Mouse (Mus musculus) megakaryocyte, embryonic 14.5 days (primary cell): ENCODE data around the gene Ndufaf3. TPM values are rescaled to one million over a fixed set of nuclear protein-coding genes. Genes with fewer than 3 reads are reported as not detected.
A peak's percentile ranks its signal among the peaks of the same experiment; 100 is the strongest.

Experiments
- H3K27me3 ChIP-seq: replicated peaks from 2 replicates; pipeline ENCODE3; 2012; ENCODE audit warnings: inconsistent platforms
- H3K36me3 ChIP-seq: replicated peaks from 2 replicates; pipeline ENCODE3; 2012; ENCODE audit warnings: low read length, inconsistent platforms, mixed read lengths
- H3K4me1 ChIP-seq: 2 replicates; pipeline ENCODE4 v1.6.1; 2012; ENCODE audit warnings: inconsistent platforms
- H3K4me3 ChIP-seq: replicated peaks from 2 replicates; pipeline ENCODE3; 2012; ENCODE audit warnings: moderate library complexity, mild to moderate bottlenecking, inconsistent platforms
- H3K9me3 ChIP-seq: 2 replicates; pipeline ENCODE4 v1.6.1; 2012; ENCODE audit warnings: inconsistent platforms
- FLI1 ChIP-seq: IDR thresholded peaks from 2 replicates; pipeline ENCODE4 v1.6.1; 2012; ENCODE audit warnings: low read length, inconsistent platforms, mixed read lengths
- GATA1 ChIP-seq: IDR thresholded peaks from 3 replicates; pipeline ENCODE4 v1.6.1; 2012; ENCODE audit warnings: mixed read lengths, low read length, inconsistent platforms, borderline replicate concordance
- polyA plus RNA-seq: library from polyadenylated mRNA; stranded (reverse); fragments of >175 nt; gene quantifications from 2 replicates; pipeline ENCODE4 v1.2.3, GENCODE M21; 2012; ENCODE audit warnings: low replicate concordance; ENCODE audit not compliant: insufficient read depth

Gene Ndufaf3
- polyA plus RNA-seq, 1 experiment, result 28.6 TPM

DNA sequence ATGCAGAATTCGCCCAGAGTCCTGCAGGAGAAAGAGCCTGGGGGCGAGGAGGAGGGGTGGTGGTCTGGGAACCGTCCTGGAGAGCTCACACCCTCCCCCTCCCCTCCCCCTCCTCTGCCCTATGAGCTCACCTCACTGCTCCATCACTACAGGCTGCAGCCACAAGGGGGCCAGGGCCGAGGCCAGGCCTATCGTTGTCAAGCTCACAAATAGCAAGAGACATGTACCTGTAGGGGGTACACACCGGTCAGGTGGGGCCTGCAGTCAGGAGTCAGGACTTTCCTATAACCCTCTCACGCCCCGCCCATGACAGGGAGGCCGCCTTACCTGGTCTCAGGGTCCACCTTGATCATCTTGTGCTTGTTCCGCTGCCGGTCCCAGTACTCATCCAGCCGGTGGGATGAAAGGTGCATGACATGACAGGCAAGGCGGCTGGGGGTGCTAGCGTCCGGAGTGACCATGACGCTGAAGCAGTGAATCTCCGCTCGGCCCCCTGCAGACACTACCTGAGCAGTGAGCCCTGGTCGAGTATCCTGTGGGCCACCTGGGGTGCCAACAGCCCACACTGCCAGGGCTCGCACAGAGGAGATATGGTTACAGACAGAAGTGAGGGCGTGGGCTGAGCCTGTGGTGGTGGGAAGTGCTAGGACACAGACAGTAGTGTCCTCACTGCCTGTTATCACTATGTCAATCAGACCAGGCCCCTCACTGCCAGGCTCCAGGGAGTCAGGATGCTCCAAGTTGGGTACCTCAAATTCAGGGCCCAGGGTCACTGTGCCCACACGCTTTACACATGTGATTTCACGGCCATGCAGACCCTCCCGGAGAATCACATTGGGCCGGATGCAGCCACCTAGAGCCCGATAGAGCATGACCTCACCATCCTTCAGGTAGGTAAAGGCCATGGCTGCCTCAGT is 6.8 kb upstream of the Ndufaf3 start:
- Histone ChIP-seq H3K36me3 (peaks cover 62% of the 10 kb centered on the region), H3K4me1 (peaks cover 86% of the 10 kb centered on the region), H3K27me3 (no peaks in the 10 kb centered on the region), H3K9me3 (no peaks in the 10 kb centered on the region), H3K4me3 (no peak overlapping the region)
- TF ChIP-seq GATA1, result no peak

DNA sequence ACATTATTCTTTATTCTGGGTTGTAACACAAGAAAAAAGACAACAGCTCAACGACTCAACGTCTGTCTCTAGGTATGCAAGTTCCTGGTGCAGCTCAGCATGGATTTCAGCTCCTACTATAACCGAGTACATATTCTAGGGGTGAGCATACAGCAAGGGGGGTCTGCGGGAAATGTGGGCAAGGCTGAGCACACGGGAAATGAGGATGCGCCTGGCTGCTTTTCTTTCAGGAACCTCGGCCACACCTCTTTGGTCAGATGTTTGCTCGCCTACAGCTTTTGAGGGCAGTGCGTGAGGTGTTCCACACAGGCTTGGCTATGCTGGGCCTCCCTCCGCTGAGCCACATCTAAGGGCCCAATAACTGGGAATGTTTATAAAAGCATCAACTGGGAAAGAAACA is 5.1 kb upstream of the Ndufaf3 start:
- H3K4me1 ChIP-seq, result peaks cover 81% of the 10 kb centered on the region
- H3K36me3 ChIP-seq, result peaks cover 62% of the 10 kb centered on the region
- no peaks in the 10 kb centered on the region for H3K9me3 ChIP-seq
- no peak overlapping the region for H3K4me3 ChIP-seq
- TF ChIP-seq FLI1 (no peak), GATA1 (no peak)
- no peaks in the 10 kb centered on the region for H3K27me3 ChIP-seq

DNA sequence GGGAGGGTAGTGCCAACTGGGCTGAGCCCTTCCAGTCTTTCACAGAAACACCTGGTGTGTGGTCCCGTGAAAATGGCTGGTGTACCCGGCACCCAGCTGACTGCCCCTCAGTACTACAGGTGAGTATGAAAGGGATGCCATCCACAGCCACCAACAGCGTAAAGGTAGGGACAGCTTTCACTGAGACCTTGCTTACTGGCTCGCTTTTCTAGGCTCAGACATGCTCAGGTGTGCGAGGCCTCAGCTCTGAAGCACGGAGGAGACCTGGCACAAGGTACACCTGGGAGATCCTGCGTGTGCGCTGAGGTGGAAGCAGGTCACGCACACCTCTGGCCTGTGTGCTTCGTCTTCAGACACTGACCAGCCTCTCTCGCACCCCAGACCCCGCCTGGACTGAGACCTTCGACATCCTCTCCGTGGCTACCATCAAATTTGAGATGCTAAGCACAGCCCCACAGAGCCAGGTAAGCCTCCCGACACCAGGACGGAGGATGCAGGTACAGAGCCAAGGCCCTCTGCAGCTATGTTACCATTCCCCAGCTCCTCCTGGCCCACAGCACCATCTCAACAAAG is 4.3 kb upstream of the Ndufaf3 start:
- Histone ChIP-seq H3K4me3 (peak overlapping the region; percentile 34), H3K36me3 (peaks cover 60% of the 10 kb centered on the region), H3K9me3 (no peaks in the 10 kb centered on the region), H3K27me3 (no peaks in the 10 kb centered on the region), H3K4me1 (peaks cover 78% of the 10 kb centered on the region)
- no peak for TF ChIP-seq FLI1
- no peak for TF ChIP-seq GATA1

DNA sequence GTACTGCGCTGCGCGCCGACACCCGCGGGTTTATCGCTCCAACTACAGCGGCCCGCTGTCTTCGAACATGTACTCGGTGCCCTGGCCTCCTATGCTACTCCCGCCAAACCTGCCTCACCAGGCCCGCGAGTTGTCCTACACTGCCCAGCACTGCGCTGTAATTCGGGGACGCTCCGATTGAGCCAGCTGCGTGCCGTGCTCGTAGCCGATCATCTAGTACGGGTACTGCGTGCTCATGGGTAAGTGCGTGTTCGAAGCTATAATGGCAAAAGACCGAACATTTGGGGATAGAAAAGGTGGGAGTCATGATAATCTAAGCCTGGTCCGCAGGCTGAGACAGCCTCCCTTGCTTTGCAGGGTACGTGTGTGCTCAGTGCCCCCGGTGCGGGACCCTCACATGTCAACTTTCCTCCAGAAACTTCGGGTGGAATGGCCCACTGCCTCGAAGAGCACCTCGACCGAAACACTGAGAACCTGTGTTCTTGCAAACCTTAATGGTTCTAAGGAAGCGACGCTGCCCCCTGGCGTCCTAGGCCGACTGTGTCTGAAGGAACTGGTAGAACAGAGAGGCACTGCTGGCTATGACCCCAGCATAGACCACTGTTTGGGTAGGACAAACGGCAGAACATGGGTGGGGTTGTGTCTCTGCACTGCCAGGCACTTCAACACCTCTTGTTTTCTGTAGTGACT is 3.1 kb upstream of the Ndufaf3 start:
- Histone ChIP-seq H3K4me1 (peaks cover 84% of the 10 kb centered on the region), H3K36me3 (peaks cover 57% of the 10 kb centered on the region), H3K9me3 (no peaks in the 10 kb centered on the region), H3K4me3 (peak overlapping the region; percentile 99), H3K27me3 (no peaks in the 10 kb centered on the region)
- TF ChIP-seq GATA1, result no peak
- no peak for TF ChIP-seq FLI1

DNA sequence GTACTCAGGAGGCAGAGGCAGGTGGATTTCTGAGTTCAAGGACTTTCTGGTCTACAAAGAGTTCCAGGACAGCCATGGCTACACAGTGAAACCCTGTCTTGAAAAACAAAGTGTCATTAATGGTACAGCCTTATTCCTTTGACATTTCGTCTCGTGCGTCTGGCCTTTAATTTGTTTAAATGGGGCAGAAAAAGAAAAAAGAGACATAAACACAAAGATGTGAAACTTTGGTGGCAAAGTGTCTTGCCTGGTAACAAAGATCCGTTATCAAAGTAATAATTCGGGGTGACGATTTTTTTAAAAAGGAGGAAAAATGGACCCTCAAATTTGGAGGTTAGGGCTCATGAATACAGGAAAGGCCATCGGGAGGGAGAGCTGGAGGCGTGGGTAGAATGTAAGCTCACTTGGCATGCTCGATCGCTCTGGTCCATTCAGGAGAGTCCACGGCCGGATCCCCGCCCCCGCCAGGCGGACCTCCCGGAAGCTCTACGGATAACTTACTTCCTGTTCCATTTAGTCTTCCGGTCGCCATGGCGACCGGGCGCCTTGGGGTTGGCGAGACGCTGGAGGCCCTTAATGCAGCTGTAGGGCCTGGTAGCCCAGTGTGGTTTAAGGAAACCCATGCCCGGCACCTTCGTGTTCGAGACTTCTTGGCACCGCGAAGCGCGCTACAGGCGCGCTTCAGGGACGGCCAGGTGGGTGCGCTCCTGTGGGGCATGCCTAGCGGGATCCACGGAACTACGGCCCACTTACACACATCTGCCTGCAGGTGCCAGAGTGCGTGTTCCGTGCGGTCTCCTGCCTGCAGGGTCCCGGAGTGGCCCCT is 2.4 kb upstream of the Ndufaf3 start, which contains the start of gene Dalrd3:
Gene Dalrd3, plus strand, starts transcription at position 506 of the 826 bp plus-strand sequence.
- Histone ChIP-seq H3K9me3 (no peaks in the 10 kb centered on the region), H3K4me1 (peaks cover 85% of the 10 kb centered on the region), H3K27me3 (no peaks in the 10 kb centered on the region), H3K4me3 (peak within 1 kb of the TSS; percentile 99), H3K36me3 (peaks cover 57% of the 10 kb centered on the region)
- 0 out of 2 replicates have a peak, but pooled peaks have one; percentile 27 for TF ChIP-seq FLI1
- TF ChIP-seq GATA1, result no peak

DNA sequence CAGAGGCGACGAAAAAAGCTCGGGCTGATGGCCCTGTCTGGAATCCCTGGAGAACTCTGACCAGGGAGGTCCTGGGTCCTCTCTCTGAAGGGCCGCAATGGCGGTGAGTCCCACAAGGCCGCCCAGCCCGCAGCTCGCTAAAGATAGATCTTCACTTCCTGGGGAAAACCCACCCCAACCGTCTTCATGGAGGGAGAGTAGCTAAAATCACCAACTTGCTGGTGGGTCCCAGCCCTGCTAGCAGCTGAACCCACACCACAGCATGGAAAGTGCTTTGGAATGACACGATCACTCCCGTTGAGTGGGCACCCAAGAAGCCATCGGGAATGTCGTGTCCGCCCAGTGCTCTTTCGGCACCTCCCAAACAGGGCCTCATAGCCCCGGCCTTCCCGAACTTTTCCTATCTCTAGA is 1.3 kb upstream of the Ndufaf3 start:
- Histone ChIP-seq H3K9me3 (no peaks in the 10 kb centered on the region), H3K36me3 (peaks cover 57% of the 10 kb centered on the region), H3K4me3 (peak overlapping the region; percentile 99), H3K4me1 (peaks cover 84% of the 10 kb centered on the region), H3K27me3 (no peaks in the 10 kb centered on the region)
- no peak for TF ChIP-seq FLI1
- no peak for TF ChIP-seq GATA1

DNA sequence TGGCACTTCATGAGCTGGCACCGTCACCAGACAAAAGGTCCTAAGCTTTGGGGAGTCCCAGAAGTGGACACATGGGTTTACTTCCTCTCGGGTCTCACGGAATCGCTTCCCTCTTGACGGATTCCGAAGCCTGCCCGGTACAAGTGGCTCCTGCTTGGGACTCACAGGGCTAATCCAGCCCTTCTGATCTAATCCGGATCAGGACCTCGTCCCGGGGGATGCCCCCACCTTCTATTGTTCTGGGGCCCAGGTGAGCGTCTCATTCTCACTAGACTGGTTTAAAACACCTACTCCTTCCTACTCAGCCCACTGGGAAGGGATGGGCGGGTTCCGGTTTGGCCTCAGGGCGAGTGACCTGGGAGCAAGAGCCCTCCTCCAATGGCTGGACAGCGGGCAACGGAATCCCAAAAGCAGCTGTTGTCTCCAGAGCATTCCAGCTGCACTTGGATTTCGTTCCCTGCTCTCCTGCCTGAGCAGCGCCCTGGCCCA is 741 bp upstream of the Ndufaf3 start:
- H3K36me3 ChIP-seq, result peaks cover 57% of the 10 kb centered on the region
- TF ChIP-seq FLI1 (no peak), GATA1 (no peak)
- peaks cover 81% of the 10 kb centered on the region for H3K4me1 ChIP-seq
- peak overlapping the region; percentile 99 for H3K4me3 ChIP-seq
- H3K9me3 ChIP-seq, result no peaks in the 10 kb centered on the region
- H3K27me3 ChIP-seq, result no peaks in the 10 kb centered on the region

DNA sequence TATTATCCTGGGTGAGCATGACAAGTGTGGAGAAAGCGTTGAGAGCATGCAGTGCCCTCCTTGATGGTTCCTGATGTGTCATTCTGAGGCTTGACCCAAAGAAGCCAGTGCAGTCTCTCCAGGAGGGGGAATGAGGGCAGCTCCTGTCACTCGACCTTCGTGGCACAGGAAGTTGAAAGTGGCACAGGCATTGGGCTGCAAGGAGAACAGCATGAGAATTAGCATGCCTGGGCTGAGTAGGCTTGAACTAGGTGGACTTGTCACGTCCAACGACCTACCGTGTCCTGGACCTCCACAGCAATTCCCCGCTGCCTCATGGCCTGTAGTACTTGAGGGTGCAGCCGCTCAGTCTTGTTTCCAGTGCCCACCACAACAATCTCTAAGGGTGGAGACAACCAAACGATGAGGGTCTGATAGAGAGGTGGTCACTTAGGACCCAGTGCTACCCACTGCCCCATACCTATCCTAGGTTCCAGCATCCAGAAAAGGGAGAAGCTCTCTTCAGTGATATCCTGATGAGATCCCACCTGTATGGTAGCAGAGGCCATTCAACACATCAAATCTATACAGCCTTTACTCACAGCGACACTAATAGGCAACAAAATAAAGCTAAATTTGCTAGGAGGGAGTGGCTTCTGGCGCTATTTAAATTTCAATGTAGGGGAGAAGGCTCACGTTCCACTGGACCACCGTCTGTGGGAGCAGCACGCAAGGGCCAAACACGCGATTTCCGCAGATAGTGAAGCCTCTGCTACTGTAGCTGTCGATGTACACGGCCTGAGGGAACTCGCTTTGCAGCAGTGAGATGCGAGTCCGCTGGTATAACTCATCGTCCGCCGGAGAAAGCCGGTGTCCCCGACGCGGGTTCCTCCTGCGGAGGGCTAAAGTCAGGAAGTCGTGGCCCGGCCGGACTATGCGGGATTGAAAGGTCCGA is 1.1 kb downstream of the Ndufaf3 start:
- Histone ChIP-seq H3K4me3 (peak overlapping the region; percentile 99), H3K9me3 (no peaks in the 10 kb centered on the region), H3K27me3 (no peaks in the 10 kb centered on the region), H3K4me1 (peaks cover 79% of the 10 kb centered on the region), H3K36me3 (peaks cover 56% of the 10 kb centered on the region)
- TF ChIP-seq GATA1 (no peak), FLI1 (0 out of 2 replicates have a peak, but pooled peaks have one; percentile 16)
